Mouse (Mus musculus) olfactory bulb, adult 2 months (tissue): Measurements from ENCODE around the gene Arf4.
"Not testable (repeated sequence)": the region's sequence is repeated elsewhere in the genome, so short reads cannot be mapped to it uniquely, and the experiment has no call there.

ENCODE experiments used
- CTCF ChIP-seq: fragments of 200-500 bp; IDR thresholded peaks from 2 replicates; pipeline ENCODE4 v1.5.1; 2012; ENCODE audit warnings: low read depth, mild to moderate bottlenecking, low read length, moderate library complexity; ENCODE audit not compliant: insufficient read depth
- POLR2A ChIP-seq: fragments of 200-500 bp; IDR thresholded peaks from 2 replicates; pipeline ENCODE4 v1.6.1; 2012; ENCODE audit warnings: mild to moderate bottlenecking, low read depth, low read length, moderate library complexity; ENCODE audit not compliant: insufficient read depth

- not testable (repeated sequence) for TF ChIP-seq CTCF, POLR2A
Measured at GRCm38 (mm10) chr14:26705246-26705645, 67.4 kb downstream of the Arf4 start.
